Mouse (Mus musculus): ENCODE measurements at regions not wholly inside any gene's neighbourhood (a gene's known extent, or its start where the extent isn't known, plus 50 kb on each side); places are given as distances from the start of the nearest gene placed in this dataset.
A peak's percentile ranks its signal among the peaks of the same experiment; 100 is the strongest.

DNA sequence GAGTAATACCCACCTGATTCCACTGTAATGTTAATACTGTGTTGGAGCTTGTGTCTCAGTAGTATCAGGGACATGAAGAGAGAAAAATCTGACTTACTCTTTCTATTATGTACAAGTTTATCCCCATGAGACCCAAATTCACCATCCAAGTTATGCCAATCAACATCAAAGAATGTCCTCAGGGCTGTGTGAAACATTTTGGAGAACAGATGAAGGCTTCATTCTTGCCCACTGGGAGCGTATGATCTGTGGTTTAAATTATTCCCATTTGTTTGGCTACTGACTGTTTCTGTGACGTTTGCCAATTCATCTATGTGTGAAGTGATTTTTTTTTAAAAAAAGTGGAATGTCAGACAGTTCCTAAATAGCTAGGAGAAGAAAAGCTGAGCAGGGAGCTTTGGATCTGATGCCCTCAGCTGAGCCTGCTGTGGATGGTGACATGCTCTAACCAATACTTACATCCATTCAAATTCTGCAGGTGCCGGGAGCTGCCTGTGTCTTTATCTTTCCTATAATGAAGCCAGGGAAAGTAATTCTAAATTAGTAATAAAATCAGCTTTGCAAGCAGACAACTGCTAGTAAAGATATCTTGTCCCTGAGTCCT is 173.3 kb upstream of the Pitrm1 start:
- Histone ChIP-seq H3K36me3 (no peaks in the 10 kb centered on the region), H3K9me3 (replicated peaks) (no peaks in the 10 kb centered on the region), H3K27me3 (no peaks in the 10 kb centered on the region), H3K4me2 (no peak overlapping the region), H3K9ac (no peak overlapping the region), H3K4me3 (replicated peaks) (no peak overlapping the region), H3K4me1 (no peaks in the 10 kb centered on the region), H3K27ac (no peak overlapping the region)
- 83% methylated on average over 3 of the region's 3 CpGs for WGBS
- no peak for ATAC-seq (replicated peaks; ENCODE audit: low FRiP score)

DNA sequence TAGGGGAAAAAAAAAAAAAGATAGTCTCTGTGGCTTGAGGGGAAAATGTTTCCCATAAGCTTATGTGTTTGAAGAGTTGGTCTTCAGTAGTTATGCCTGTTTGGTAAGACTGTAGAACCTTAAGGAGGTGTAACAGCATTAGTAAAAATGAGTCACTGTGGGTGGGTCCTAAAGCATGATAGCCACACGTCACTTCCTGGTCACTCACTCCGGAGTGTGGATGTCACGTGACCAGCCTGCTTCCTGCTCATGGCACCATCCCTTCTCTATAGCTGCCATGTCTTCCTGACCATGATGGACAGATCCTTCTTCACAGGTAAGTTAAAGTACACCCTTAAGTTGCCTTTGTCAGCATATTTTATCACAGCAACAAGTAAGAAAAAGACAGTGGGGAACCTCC is 170.0 kb upstream of the Pitrm1 start:
- ATAC-seq (replicated peaks; ENCODE audit: low FRiP score): no peak
- Histone ChIP-seq H3K4me1 (no peaks in the 10 kb centered on the region), H3K4me3 (replicated peaks) (no peak overlapping the region), H3K36me3 (no peaks in the 10 kb centered on the region), H3K27ac (no peak overlapping the region), H3K27me3 (no peaks in the 10 kb centered on the region), H3K9ac (no peak overlapping the region), H3K4me2 (no peak overlapping the region), H3K9me3 (replicated peaks) (no peaks in the 10 kb centered on the region)
- 86% methylated on average over 3 of the region's 3 CpGs for WGBS

DNA sequence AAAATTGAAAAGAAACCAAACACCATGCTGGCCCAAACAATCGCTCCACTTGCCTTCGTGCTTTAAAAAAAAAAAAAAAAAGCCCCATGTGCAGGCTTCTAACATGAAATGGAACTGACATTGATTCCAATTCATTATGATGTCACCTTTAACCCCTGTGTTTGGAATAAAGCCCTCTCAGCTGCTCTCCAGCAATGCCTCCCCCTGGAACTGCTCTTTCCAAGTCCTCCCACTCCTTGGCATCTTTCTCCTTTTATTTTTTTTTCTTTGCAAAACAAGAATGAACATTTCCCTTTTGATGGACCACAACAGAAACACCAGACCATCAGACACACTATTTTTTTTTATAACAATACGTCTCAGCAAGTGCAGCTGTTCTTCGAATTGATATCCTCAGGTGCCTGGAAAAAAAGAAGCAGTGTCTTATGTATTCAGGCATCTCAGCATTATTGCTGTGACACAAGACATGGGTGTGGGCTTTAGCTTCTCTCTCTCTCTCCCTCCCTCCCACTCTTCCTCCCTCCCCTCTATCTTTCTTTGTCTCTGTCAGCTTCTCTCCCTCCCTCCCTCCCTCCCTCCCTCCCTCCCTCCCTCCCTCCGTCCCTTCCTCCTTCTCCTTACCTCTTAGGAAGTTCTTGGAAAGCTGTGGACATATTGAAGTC is 152.3 kb upstream of the Pitrm1 start:
- no peak overlapping the region for H3K4me3 ChIP-seq (replicated peaks)
- no peaks in the 10 kb centered on the region for H3K9me3 ChIP-seq (replicated peaks)
- no peak overlapping the region for H3K4me2 ChIP-seq
- WGBS: 69% methylated on average over 4 of the region's 5 CpGs
- no peaks in the 10 kb centered on the region for H3K36me3 ChIP-seq
- no peak overlapping the region for H3K9ac ChIP-seq
- ATAC-seq (replicated peaks; ENCODE audit: low FRiP score): no peak
- H3K27me3 ChIP-seq: no peaks in the 10 kb centered on the region
- H3K4me1 ChIP-seq: no peaks in the 10 kb centered on the region
- no peak overlapping the region for H3K27ac ChIP-seq

DNA sequence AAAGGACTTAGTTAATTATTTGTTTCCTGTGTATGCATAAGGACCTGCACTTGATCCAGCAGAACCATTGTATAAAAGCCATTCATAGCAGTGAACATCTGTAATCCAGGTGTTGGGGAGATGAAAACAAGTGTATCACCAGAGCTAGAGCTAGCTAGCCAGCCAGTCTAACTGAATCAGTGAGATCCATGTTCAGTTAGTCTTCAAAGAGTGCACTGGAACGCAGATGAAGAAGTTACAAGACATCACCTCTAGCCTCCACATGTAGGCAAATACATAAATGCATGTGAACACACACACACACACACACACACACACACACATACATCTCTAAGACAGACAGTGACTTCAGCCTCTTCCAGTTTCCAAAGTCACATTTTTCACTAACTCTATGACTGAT is 150.3 kb upstream of the Pitrm1 start:
- no peak overlapping the region for H3K4me2 ChIP-seq
- 83% methylated on average over 1 of the region's 1 CpGs for WGBS
- no peak for ATAC-seq (replicated peaks; ENCODE audit: low FRiP score)

DNA sequence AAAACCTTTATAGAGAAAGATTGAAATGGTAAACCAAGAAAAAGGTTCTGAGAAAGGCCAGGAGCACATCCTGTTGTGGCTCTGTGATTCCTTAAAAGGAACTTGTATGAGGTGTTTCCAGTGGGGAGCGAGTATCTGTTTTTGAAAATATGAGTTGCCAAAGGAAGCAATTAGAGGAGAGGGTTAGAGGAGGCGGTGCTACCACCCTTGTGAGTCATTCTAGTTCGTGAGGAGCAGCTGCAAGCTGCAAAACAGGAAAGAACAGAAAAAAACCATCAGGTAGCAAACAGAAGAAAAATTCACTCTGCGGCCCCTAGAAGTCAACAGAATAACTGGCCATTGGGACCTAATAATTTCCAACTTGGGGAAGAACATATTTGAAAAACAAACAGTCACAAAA is 116.1 kb upstream of the Pitrm1 start:
- ATAC-seq (replicated peaks; ENCODE audit: low FRiP score): no peak
- H3K9ac ChIP-seq: no peak overlapping the region
- no peaks in the 10 kb centered on the region for H3K27me3 ChIP-seq
- WGBS: 55% methylated on average over 4 of the region's 4 CpGs
- H3K9me3 ChIP-seq (replicated peaks): no peaks in the 10 kb centered on the region
- H3K36me3 ChIP-seq: no peaks in the 10 kb centered on the region
- H3K27ac ChIP-seq: no peak overlapping the region
- no peak overlapping the region for H3K4me2 ChIP-seq
- no peaks in the 10 kb centered on the region for H3K4me1 ChIP-seq
- no peak overlapping the region for H3K4me3 ChIP-seq (replicated peaks)

More for the DNA sequence above, 150.3 kb upstream of the Pitrm1 start:
- H3K4me3 ChIP-seq (replicated peaks): no peak overlapping the region
- no peaks in the 10 kb centered on the region for H3K36me3 ChIP-seq
- no peaks in the 10 kb centered on the region for H3K9me3 ChIP-seq (replicated peaks)
- H3K4me1 ChIP-seq: no peaks in the 10 kb centered on the region
- no peak overlapping the region for H3K9ac ChIP-seq
- no peaks in the 10 kb centered on the region for H3K27me3 ChIP-seq
- H3K27ac ChIP-seq: no peak overlapping the region

DNA sequence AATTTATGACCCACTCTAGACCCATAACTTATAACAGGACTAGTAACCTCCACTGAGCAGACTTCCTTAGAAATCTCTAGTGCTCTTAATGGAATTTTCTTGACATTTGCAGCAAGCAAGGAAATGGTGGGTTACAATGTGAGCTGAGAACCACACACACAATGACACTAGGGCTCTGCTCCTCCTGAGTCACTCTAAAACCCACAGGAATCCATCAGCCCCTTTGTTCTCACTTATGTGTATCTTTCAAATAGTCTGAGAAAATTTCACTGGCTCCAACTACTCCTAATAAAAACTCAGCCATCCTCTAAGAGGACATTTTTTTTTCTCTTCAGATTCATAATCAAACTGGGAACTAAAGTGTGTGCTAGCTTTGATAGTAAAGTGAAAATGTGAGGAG is 101.0 kb upstream of the Pitrm1 start:
- H3K4me1 ChIP-seq: no peaks in the 10 kb centered on the region
- no peak for ATAC-seq (replicated peaks; ENCODE audit: low FRiP score)
- H3K27me3 ChIP-seq: no peaks in the 10 kb centered on the region
- no peaks in the 10 kb centered on the region for H3K9me3 ChIP-seq (replicated peaks)
- no peak overlapping the region for H3K9ac ChIP-seq
- H3K27ac ChIP-seq: no peak overlapping the region
- H3K36me3 ChIP-seq: no peaks in the 10 kb centered on the region
- H3K4me2 ChIP-seq: no peak overlapping the region
- no peak overlapping the region for H3K4me3 ChIP-seq (replicated peaks)

DNA sequence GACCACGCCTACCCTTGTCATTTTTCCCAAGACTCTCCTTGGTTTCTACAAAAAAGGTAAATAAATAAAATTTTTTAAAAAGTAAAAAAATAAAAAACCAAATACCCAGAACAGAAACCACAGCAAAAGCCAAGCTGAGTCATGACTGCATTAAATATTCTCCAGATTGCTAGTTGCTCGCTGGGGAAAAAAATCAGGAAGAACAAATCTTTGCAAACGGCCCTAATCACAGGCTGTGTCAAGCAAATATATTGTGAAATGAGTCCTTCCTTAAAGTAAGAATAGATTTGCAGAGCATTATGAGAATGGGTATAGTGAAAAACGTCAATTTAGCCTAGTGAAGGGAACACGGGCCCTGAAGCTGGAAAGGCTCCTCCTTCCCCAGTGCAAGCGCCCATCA is 86.6 kb upstream of the Pitrm1 start:
- Histone ChIP-seq H3K9me3 (replicated peaks) (no peaks in the 10 kb centered on the region), H3K36me3 (no peaks in the 10 kb centered on the region), H3K9ac (no peak overlapping the region), H3K27me3 (no peaks in the 10 kb centered on the region), H3K4me2 (no peak overlapping the region), H3K4me1 (no peaks in the 10 kb centered on the region), H3K27ac (no peak overlapping the region), H3K4me3 (replicated peaks) (no peak overlapping the region)
- WGBS: 83% methylated on average over 6 of the region's 6 CpGs
- ATAC-seq (replicated peaks; ENCODE audit: low FRiP score): no peak

DNA sequence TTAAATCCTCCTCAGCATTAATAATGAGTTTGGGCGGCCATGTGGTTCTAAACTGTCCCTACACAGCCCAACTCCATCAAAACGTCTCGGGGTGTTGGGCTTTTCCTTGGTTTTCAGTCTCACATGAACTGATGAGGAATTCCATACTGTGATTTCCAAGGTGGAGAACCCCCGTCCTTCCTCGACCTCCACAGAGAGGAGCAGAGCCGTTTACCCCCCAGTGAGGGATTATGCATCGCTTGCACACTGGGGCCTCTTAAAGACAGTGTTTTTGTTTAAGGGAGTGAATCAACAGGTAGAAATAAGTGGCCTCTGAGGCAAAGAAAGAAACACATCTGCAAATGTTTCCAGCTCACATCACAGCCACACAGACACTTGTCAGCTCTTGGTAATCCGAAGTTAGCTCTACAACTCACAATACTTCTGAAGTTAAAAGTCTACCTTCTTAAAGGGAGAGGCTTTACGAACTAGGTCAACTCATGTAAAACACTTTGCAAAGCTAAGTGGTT is 82.0 kb upstream of the Pitrm1 start:
- ATAC-seq (replicated peaks; ENCODE audit: low FRiP score): no peak
- no peaks in the 10 kb centered on the region for H3K9me3 ChIP-seq (replicated peaks)
- 48% methylated on average over 9 of the region's 9 CpGs for WGBS

DNA sequence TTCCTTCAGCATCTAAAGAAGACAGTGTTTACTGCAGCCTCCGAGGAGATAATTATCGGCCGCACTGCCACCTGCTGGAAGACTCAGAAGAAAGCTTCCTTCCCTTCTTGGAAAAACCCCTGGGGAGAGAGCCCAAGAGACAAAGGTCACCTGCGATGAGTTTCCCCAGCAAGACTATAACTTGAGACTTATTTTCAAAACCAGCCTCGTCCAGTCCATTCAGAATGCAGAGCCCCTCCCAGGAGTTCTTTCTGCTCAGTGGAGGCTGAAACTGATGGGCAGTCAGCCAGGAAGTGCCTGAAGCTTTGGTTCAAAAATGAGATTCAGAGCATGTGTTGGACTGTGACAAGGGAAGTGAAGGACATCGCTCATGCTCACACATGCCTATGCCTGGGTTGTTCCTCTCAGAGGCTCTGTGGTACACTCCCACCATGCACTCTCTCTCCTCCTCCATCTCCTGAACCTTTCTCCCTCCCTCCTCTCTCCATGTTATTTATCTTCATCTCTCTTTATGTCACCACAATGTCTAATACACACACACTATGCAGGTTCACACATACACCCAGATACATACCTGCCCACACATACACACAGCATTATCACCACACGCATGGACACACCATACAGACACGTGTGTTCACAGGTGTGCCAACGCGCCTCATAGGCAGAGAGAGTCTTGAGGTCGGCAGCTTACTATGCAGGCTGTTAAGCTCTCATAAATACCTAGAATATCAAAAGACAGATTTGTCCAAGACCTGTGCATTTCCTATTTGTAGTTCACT is 78.3 kb upstream of the Pitrm1 start:
- ATAC-seq (replicated peaks; ENCODE audit: low FRiP score): peak; percentile 88
- Histone ChIP-seq H3K36me3 (no peaks in the 10 kb centered on the region), H3K27me3 (no peaks in the 10 kb centered on the region), H3K27ac (no peak overlapping the region), H3K9me3 (replicated peaks) (no peaks in the 10 kb centered on the region), H3K4me3 (replicated peaks) (no peak overlapping the region), H3K4me2 (no peak overlapping the region), H3K9ac (no peak overlapping the region), H3K4me1 (0 out of 2 replicates have a peak, but pooled peaks cover 5% of the 10 kb centered on the region)
- whole genome bisulfite sequencing: 64% methylated on average over 11 of the region's 11 CpGs

More for the DNA sequence above, 82.0 kb upstream of the Pitrm1 start:
- H3K9ac ChIP-seq: no peak overlapping the region
- H3K4me2 ChIP-seq: no peak overlapping the region
- H3K27ac ChIP-seq: no peak overlapping the region
- no peaks in the 10 kb centered on the region for H3K27me3 ChIP-seq
- H3K36me3 ChIP-seq: no peaks in the 10 kb centered on the region
- no peak overlapping the region for H3K4me3 ChIP-seq (replicated peaks)
- H3K4me1 ChIP-seq: no peaks in the 10 kb centered on the region

DNA sequence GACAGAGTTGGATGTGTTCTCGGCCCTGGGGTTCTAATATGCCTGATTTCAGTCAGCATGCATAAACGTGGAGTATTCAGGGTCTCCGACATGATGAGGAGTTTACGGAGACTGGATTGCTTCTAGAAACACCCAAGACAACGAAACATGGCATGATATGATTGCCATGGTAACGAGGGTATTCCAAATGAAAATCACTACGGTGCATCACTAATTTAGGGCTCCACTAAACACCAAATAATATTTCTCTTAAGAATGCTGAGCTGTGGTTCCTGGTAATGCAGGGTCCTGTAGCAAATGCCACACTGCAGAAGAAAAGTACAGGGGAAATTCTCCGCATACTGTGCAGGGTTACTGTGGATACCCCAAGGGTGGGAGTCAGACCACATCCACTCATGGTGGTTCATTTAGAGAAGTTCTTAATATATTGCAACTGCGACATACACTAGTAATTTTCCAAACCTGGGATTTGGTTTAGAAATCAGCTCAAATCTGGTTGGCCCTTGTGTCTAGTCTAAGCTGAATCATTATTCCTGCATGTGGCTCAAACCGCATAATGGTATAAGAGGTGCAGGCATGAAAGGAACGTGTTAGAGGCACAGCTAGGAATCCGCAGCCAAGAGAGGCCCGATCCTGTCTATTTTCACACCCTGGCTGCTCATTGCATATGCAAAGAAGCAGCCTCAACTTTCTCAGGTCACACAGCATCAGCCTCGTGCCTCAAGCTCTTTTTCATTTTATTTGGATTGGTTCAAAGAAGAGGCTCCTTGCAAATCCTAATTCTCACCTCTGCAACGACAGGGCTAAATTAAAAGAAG is 77.5 kb upstream of the Pitrm1 start:
- WGBS: 84% methylated on average over 15 of the region's 15 CpGs
- no peak for ATAC-seq (replicated peaks; ENCODE audit: low FRiP score)
- no peak overlapping the region for H3K27ac ChIP-seq
- H3K36me3 ChIP-seq: no peaks in the 10 kb centered on the region
- no peaks in the 10 kb centered on the region for H3K27me3 ChIP-seq
- no peak overlapping the region for H3K4me2 ChIP-seq
- no peak overlapping the region for H3K4me3 ChIP-seq (replicated peaks)
- no peaks in the 10 kb centered on the region for H3K9me3 ChIP-seq (replicated peaks)
- H3K9ac ChIP-seq: no peak overlapping the region
- 0 out of 2 replicates have a peak, but pooled peaks cover 5% of the 10 kb centered on the region for H3K4me1 ChIP-seq

DNA sequence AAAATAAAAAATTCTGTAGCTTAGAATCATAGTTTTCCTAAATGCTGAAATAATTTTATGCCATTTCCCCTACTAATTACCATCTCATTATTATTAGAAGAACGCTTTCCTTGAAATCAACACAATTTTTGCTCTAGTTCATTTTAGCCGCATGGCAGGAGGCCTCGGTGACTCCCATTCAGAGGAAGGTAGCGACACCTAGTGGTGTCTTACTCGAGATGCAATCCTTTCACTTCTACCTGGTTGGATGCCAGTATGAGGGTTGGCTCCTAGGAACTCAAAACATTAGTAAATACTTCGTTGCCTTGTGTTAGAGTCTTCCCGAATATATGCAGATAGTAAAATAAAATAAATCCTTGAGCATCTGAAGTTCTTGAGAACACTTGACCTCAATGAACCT is 76.3 kb upstream of the Pitrm1 start:
- ATAC-seq (replicated peaks; ENCODE audit: low FRiP score): peak; percentile 75
- Histone ChIP-seq H3K27ac (no peak overlapping the region), H3K9ac (no peak overlapping the region), H3K4me1 (0 out of 2 replicates have a peak, but pooled peaks cover 5% of the 10 kb centered on the region), H3K4me3 (replicated peaks) (no peak overlapping the region), H3K4me2 (no peak overlapping the region), H3K27me3 (no peaks in the 10 kb centered on the region), H3K36me3 (no peaks in the 10 kb centered on the region), H3K9me3 (replicated peaks) (no peaks in the 10 kb centered on the region)
- 14% methylated on average over 7 of the region's 7 CpGs for WGBS
